Mouse (Mus musculus) liver, postnatal 0 days (tissue): ENCODE measurements around the gene Elf2.

Experiments used
- CTCF ChIP-seq: sonication (generic); IDR thresholded peaks from 2 replicates; pipeline ENCODE4 v1.5.1; 2016; ENCODE audit warnings: antibody characterized with exemption, low read depth
- EP300 ChIP-seq: IDR thresholded peaks from 2 replicates; pipeline ENCODE4 v1.6.1; 2016; ENCODE audit warnings: antibody characterized with exemption, low read depth, mild to moderate bottlenecking

DNA sequence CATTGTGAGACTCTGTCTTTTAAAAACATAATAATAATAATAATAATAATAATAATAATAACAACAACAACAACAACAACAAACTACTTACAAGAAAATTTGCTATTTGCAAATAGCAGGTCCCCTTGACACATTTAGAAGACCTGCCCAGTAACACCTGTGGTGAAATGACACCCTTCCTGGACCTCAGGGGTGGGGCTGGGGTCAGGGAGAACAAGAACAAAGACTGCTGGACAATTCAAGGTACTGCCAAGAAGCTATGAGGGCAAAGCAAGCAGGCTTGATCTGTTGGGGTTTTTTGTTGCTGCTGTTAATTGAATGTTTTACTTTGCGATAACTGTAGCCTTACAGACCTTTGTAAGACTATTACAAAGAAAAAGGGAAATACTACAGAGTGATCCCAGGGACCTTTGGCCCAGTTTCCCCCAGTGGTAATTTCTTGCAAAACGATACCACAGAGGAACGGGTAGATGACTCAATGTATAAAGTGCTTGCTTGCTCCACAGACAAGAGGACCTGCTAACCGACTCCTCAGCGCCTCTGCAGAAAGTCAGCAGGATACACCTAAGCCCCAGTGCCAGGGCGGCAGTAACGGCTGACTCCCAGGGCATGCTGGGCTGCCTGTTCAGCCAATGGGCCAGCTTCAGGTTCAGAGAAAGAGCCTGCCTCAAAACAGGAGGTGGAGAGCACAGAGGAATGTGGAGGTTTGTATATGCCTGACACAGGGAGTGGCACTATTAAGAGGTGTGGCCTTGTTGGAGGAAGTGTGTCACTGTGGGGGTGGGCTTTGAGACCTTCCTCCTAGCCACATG lies 130.8 kb downstream of the Elf2 start:
- TF ChIP-seq CTCF (no peak), EP300 (no peak)
